Mouse (Mus musculus): ENCODE data around the gene Tmem140. TPM values are rescaled to one million over a fixed set of nuclear protein-coding genes. Genes with fewer than 3 reads are reported as not detected.

Gene Tmem140
- polyA plus RNA-seq, 1 experiment from 2014 or later, result 1.2 TPM

Other genes with a start within 250 kb of the Tmem140 start
- gene Agbl3, start 82.7 kb upstream of the Tmem140 start, polyA plus RNA-seq (2014; fragmentation: Nextera tagmentation; extraction: Ambion mirVana), result 5.2 and 5.7 TPM in 2 replicates
- gene Cyren, start 14.9 kb downstream of the Tmem140 start, polyA plus RNA-seq (2014; fragmentation: Nextera tagmentation; extraction: Ambion mirVana), result 9.4 and 9.7 TPM in 2 replicates
- gene Wdr91, start 47.7 kb downstream of the Tmem140 start, polyA plus RNA-seq (2014; fragmentation: Nextera tagmentation; extraction: Ambion mirVana), result 8.2 and 9.2 TPM in 2 replicates
- not detected in 2 replicates for gene Stra8, start 57.0 kb downstream of the Tmem140 start, polyA plus RNA-seq (2014; fragmentation: Nextera tagmentation; extraction: Ambion mirVana)
- gene Slc23a4, start 125.3 kb downstream of the Tmem140 start, polyA plus RNA-seq (2014; fragmentation: Nextera tagmentation; extraction: Ambion mirVana), result 6.3 and 7.1 TPM in 2 replicates